Mouse (Mus musculus) spleen, adult 2 months (tissue): Measurements from ENCODE around the gene Acaca.

Experiments used
- CTCF ChIP-seq: fragments of 200-500 bp; IDR thresholded peaks from 2 replicates; pipeline ENCODE4 v1.5.1; 2011; ENCODE audit warnings: mild to moderate bottlenecking, inconsistent platforms; ENCODE audit not compliant: insufficient read depth, insufficient read length, insufficient replicate concordance; ENCODE audit errors: extremely low read depth
- POLR2A ChIP-seq: fragments of 200-500 bp; IDR thresholded peaks from 2 replicates; pipeline ENCODE4 v1.6.1; 2011; ENCODE audit warnings: low read depth, low read length, inconsistent platforms

DNA sequence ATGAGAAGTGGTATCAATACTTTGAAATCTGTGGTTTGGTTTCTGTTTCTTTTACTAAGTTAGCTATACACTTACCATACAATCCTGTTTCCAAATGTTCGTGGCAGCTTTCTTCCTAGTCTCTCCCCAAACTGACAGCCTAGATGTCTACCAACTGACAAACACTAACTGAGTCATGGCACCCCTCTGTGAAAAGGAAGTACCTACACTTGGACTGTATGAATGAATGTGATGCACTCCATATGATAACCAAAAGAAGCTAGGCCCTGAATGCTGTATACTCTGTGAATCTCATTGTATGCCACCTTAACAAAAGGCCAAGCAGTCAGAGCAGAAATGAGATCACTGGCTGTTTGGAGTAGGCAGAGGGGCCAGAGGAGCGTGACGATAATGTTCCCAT, 227.8 kb downstream of the Acaca start:
- TF ChIP-seq CTCF (no peak), POLR2A (no peak)
